Mouse (Mus musculus): ENCODE data around the gene Mospd3. TPM values are rescaled to one million over a fixed set of nuclear protein-coding genes. Genes with fewer than 3 reads are reported as not detected.

Gene Mospd3
- polyA plus RNA-seq, 1 experiment = 90.3 TPM

GRCm38 (mm10) chr5:137630602-137631001 lies 29.7 kb upstream of the Mospd3 start:
- H3K4me3 ChIP-seq (ENCODE audit: extremely low read depth, insufficient read depth, insufficient read length) = peak overlapping the region; percentile 78
- no peaks in the 10 kb centered on the region for H3K27me3 ChIP-seq (ENCODE audit: control insufficient read depth, insufficient read depth, low read length)
- H3K36me3 ChIP-seq (ENCODE audit: control insufficient read depth, insufficient read depth, low read length) = peaks cover 14% of the 10 kb centered on the region
- no peak for DNase-seq (ENCODE audit: low read depth in 1 of 2, low spot score in 2 of 2)
- 7% methylated on average over 3 of the region's 3 CpGs for WGBS
- H3K27ac ChIP-seq (ENCODE audit: insufficient read depth, low read length) = peak overlapping the region; percentile 93
- no peak for TF ChIP-seq CTCF (IDR thresholded peaks at IDR 0.05; ENCODE audit: extremely low read depth, insufficient read depth, insufficient read length, insufficient replicate concordance)
- TF ChIP-seq POLR2A (IDR thresholded peaks at IDR 0.05; ENCODE audit: low read depth, low read length) = no peak; the same call in 1 of the 2 replicates
- peaks cover 11% of the 10 kb centered on the region; the same call in 1 of the 2 replicates for H3K4me1 ChIP-seq (ENCODE audit: control insufficient read depth, insufficient read depth, insufficient read length)

- no peaks in the 10 kb centered on the region for H3K27me3 ChIP-seq (ENCODE audit: control insufficient read depth, insufficient read depth, low read length)
- no peak for DNase-seq (ENCODE audit: low read depth in 1 of 2, low spot score in 2 of 2)
- peak overlapping the region; percentile 78 for H3K4me3 ChIP-seq (ENCODE audit: extremely low read depth, insufficient read depth, insufficient read length)
- 2% methylated on average over 6 of the region's 6 CpGs for WGBS
- H3K27ac ChIP-seq (ENCODE audit: insufficient read depth, low read length) = peak overlapping the region; percentile 93
- H3K36me3 ChIP-seq (ENCODE audit: control insufficient read depth, insufficient read depth, low read length) = peaks cover 9% of the 10 kb centered on the region
- peaks cover 11% of the 10 kb centered on the region; the same call in 1 of the 2 replicates for H3K4me1 ChIP-seq (ENCODE audit: control insufficient read depth, insufficient read depth, insufficient read length)
- TF ChIP-seq POLR2A (IDR thresholded peaks at IDR 0.05; ENCODE audit: low read depth, low read length) (no peak), CTCF (IDR thresholded peaks at IDR 0.05; ENCODE audit: extremely low read depth, insufficient read depth, insufficient read length, insufficient replicate concordance) (no peak)
These were observed 29.2 kb upstream of the Mospd3 start for GRCm38 (mm10) chr5:137629906-137630545.

GRCm38 (mm10) chr5:137629306-137629721 lies 28.5 kb upstream of the Mospd3 start:
- no peaks in the 10 kb centered on the region for H3K27me3 ChIP-seq (ENCODE audit: control insufficient read depth, insufficient read depth, low read length)
- H3K36me3 ChIP-seq (ENCODE audit: control insufficient read depth, insufficient read depth, low read length) = peaks cover 8% of the 10 kb centered on the region
- peak overlapping the region; percentile 93 for H3K27ac ChIP-seq (ENCODE audit: insufficient read depth, low read length)
- WGBS = under 1% methylated on average over 23 of the region's 23 CpGs
- peak in 1 of 2 experiments; percentile 78 for DNase-seq (ENCODE audit: low read depth in 1 of 2, low spot score in 2 of 2)
- H3K4me1 ChIP-seq (ENCODE audit: control insufficient read depth, insufficient read depth, insufficient read length) = peaks cover 11% of the 10 kb centered on the region; the same call in 1 of the 2 replicates
- peak overlapping the region; percentile 78 for H3K4me3 ChIP-seq (ENCODE audit: extremely low read depth, insufficient read depth, insufficient read length)
- no peak for TF ChIP-seq CTCF (IDR thresholded peaks at IDR 0.05; ENCODE audit: extremely low read depth, insufficient read depth, insufficient read length, insufficient replicate concordance)
- TF ChIP-seq POLR2A (IDR thresholded peaks at IDR 0.05; ENCODE audit: low read depth, low read length) = no peak

GRCm38 (mm10) chr5:137628498-137629305 lies 27.8 kb upstream of the Mospd3 start, which contains the start of the genes Fbxo24, Lrch4 and Gm20605:
Gene Fbxo24, minus strand, starts transcription at chr5:137629002.
Gene Lrch4, plus strand, starts transcription at chr5:137629121.
Gene Gm20605, plus strand, starts transcription at chr5:137629175.
- Histone ChIP-seq H3K36me3 (ENCODE audit: control insufficient read depth, insufficient read depth, low read length) (peaks cover 3% of the 10 kb centered on the region), H3K4me1 (ENCODE audit: control insufficient read depth, insufficient read depth, insufficient read length) (peaks cover 13% of the 10 kb centered on the region; the same call in 1 of the 2 replicates), H3K27me3 (ENCODE audit: control insufficient read depth, insufficient read depth, low read length) (no peaks in the 10 kb centered on the region), H3K4me3 (ENCODE audit: extremely low read depth, insufficient read depth, insufficient read length) (peak within 1 kb of the TSS; percentile 78), H3K27ac (ENCODE audit: insufficient read depth, low read length) (peak within 1 kb of the TSS; percentile 95)
- TF ChIP-seq CTCF (IDR thresholded peaks at IDR 0.05; ENCODE audit: extremely low read depth, insufficient read depth, insufficient read length, insufficient replicate concordance) = no peak
- TF ChIP-seq POLR2A (IDR thresholded peaks at IDR 0.05; ENCODE audit: low read depth, low read length) = peak; percentile 97
- peak; percentile 99 to 100 for DNase-seq (ENCODE audit: low read depth in 1 of 2, low spot score in 2 of 2)
- under 1% methylated on average over 46 of the region's 46 CpGs for WGBS

- DNase-seq (ENCODE audit: low read depth in 1 of 2, low spot score in 2 of 2) = no peak
- Histone ChIP-seq H3K4me3 (ENCODE audit: extremely low read depth, insufficient read depth, insufficient read length) (peak overlapping the region; percentile 72), H3K36me3 (ENCODE audit: control insufficient read depth, insufficient read depth, low read length) (no peaks in the 10 kb centered on the region), H3K27ac (ENCODE audit: insufficient read depth, low read length) (peak overlapping the region; percentile 95), H3K4me1 (ENCODE audit: control insufficient read depth, insufficient read depth, insufficient read length) (peaks cover 13% of the 10 kb centered on the region; the same call in 1 of the 2 replicates), H3K27me3 (ENCODE audit: control insufficient read depth, insufficient read depth, low read length) (no peaks in the 10 kb centered on the region)
- TF ChIP-seq POLR2A (IDR thresholded peaks at IDR 0.05; ENCODE audit: low read depth, low read length) = no peak
- no peak for TF ChIP-seq CTCF (IDR thresholded peaks at IDR 0.05; ENCODE audit: extremely low read depth, insufficient read depth, insufficient read length, insufficient replicate concordance)
- WGBS = under 1% methylated on average over 9 of the region's 9 CpGs
These were observed 27.1 kb upstream of the Mospd3 start for GRCm38 (mm10) chr5:137627991-137628390.

- no peak for TF ChIP-seq CTCF (IDR thresholded peaks at IDR 0.05; ENCODE audit: extremely low read depth, insufficient read depth, insufficient read length, insufficient replicate concordance)
- no peak for TF ChIP-seq POLR2A (IDR thresholded peaks at IDR 0.05; ENCODE audit: low read depth, low read length)
- DNase-seq (ENCODE audit: low read depth in 1 of 2, low spot score in 2 of 2) = no peak
- no peak overlapping the region for H3K4me3 ChIP-seq (ENCODE audit: extremely low read depth, insufficient read depth, insufficient read length)
- H3K27ac ChIP-seq (ENCODE audit: insufficient read depth, low read length) = peak overlapping the region; percentile 16; the same call in 1 of the 2 replicates
- H3K4me1 ChIP-seq (ENCODE audit: control insufficient read depth, insufficient read depth, insufficient read length) = peaks cover 3% of the 10 kb centered on the region; the same call in 1 of the 2 replicates
- H3K27me3 ChIP-seq (ENCODE audit: control insufficient read depth, insufficient read depth, low read length) = no peaks in the 10 kb centered on the region
- WGBS = 39% methylated on average over 11 of the region's 11 CpGs
- H3K36me3 ChIP-seq (ENCODE audit: control insufficient read depth, insufficient read depth, low read length) = no peaks in the 10 kb centered on the region
These were observed 23.2 kb upstream of the Mospd3 start for GRCm38 (mm10) chr5:137623937-137624530.

All from spleen, adult 2 months (tissue).